Mouse (Mus musculus) mammary gland, adult 2 months (tissue): ENCODE results near the gene Dcpp2. TPM values are rescaled to one million over a fixed set of nuclear protein-coding genes. Genes with fewer than 3 reads are reported as not detected.

ENCODE experiments used
- polyA plus RNA-seq: library from polyadenylated mRNA; depleted of rRNA; stranded (reverse); fragments of >200 nt; gene quantifications from 2 replicates; pipeline ENCODE4 v1.2.3, GENCODE M21; 2012; ENCODE audit warnings: low replicate concordance; rRNA removed

The Dcpp2 gene
- not detected in 2 replicates for polyA plus RNA-seq

GRCm38 (mm10) chr17:23880576-23880975 lies at the start of gene Dcpp2, which contains the start of gene Dcpp1:
TSS of gene Dcpp2 (plus strand) at chr17:23880880.
TSS of gene Dcpp1 (plus strand) at chr17:23880876.

GRCm38 (mm10) chr17:23836006-23836575 lies 44.6 kb upstream of the Dcpp2 start, which contains the start of gene Prss33:
TSS of gene Prss33 (minus strand) at chr17:23836056.

GRCm38 (mm10) chr17:23843812-23844273 lies 36.8 kb upstream of the Dcpp2 start, which contains the start of the genes Prss32 and Prss41:
TSS of gene Prss32 (plus strand) at chr17:23843855.
TSS of gene Prss41 (minus strand) at chr17:23844172.

GRCm38 (mm10) chr17:23867756-23868155 lies 12.9 kb upstream of the Dcpp2 start, which contains the start of gene Prss21:
TSS of gene Prss21 (plus strand) at chr17:23868056.

GRCm38 (mm10) chr17:23917158-23917557 lies 36.5 kb downstream of the Dcpp2 start, which contains the start of gene Dcpp3:
TSS of gene Dcpp3 (plus strand) at chr17:23917458.

GRCm38 (mm10) chr17:23941372-23941771 lies 60.7 kb downstream of the Dcpp2 start, which contains the start of gene Sbp:
TSS of gene Sbp (plus strand) at chr17:23941672.

Other genes with a start within 250 kb of the Dcpp2 start
- gene Mmp25, start 235.6 kb upstream of the Dcpp2 start, polyA plus RNA-seq, result 2.6 and 4.7 TPM in 2 replicates
- gene Bicdl2, start 220.4 kb upstream of the Dcpp2 start, polyA plus RNA-seq, result 2.1 and 3.5 TPM in 2 replicates
- 430 and 524 TPM in 2 replicates for gene Hcfc1r1, start 207.3 kb upstream of the Dcpp2 start, polyA plus RNA-seq
- gene Thoc6, start 207.0 kb upstream of the Dcpp2 start, polyA plus RNA-seq, result 26.0 and 28.9 TPM in 2 replicates
- gene Tnfrsf12a, start 203.4 kb upstream of the Dcpp2 start, polyA plus RNA-seq, result 15.4 and 34.1 TPM in 2 replicates
- 7.3 and 9.1 TPM in 2 replicates for gene Cldn6, start 201.6 kb upstream of the Dcpp2 start, polyA plus RNA-seq
- gene Cldn9, start 196.9 kb upstream of the Dcpp2 start, polyA plus RNA-seq, result not detected in 2 replicates
- 0.06 TPM in 1 of 2 replicates, not detected in the other for gene 1520401A03Rik, start 158.1 kb upstream of the Dcpp2 start, polyA plus RNA-seq
- gene Pkmyt1, start 154.5 kb upstream of the Dcpp2 start, polyA plus RNA-seq, result 30.3 and 57.9 TPM in 2 replicates
- 35.8 and 47.3 TPM in 2 replicates for gene Paqr4, start 140.0 kb upstream of the Dcpp2 start, polyA plus RNA-seq
- gene Kremen2, start 135.0 kb upstream of the Dcpp2 start, polyA plus RNA-seq, result 0.52 and 0.60 TPM in 2 replicates
- 43.8 and 46.9 TPM in 2 replicates for gene Flywch1, start 109.3 kb upstream of the Dcpp2 start, polyA plus RNA-seq
- gene Flywch2, start 94.8 kb upstream of the Dcpp2 start, polyA plus RNA-seq, result 5.4 and 13.3 TPM in 2 replicates
- 756 and 808 TPM in 2 replicates for gene Srrm2, start 90.3 kb upstream of the Dcpp2 start, polyA plus RNA-seq
- 412 and 628 TPM in 2 replicates for gene Elob, start 51.7 kb upstream of the Dcpp2 start, polyA plus RNA-seq
- gene Prss33, start 44.8 kb upstream of the Dcpp2 start, polyA plus RNA-seq, result 0.17 TPM in 1 of 2 replicates, not detected in the other
- not detected in 2 replicates for gene Prss32, start 37.0 kb upstream of the Dcpp2 start, polyA plus RNA-seq
- gene Prss41, start 36.7 kb upstream of the Dcpp2 start, polyA plus RNA-seq, result 0.13 and 0.27 TPM in 2 replicates
- gene Prss21, start 12.8 kb upstream of the Dcpp2 start, polyA plus RNA-seq, result not detected in 2 replicates
- gene Dcpp1, start within 50 bp of the Dcpp2 start, polyA plus RNA-seq, result not detected in 2 replicates
- gene Dcpp3, start 36.6 kb downstream of the Dcpp2 start, polyA plus RNA-seq, result 0.55 TPM in 1 of 2 replicates, not detected in the other
- 0.22 and 0.40 TPM in 2 replicates for gene Sbp, start 60.8 kb downstream of the Dcpp2 start, polyA plus RNA-seq
- not detected in 2 replicates for gene Sbpl, start 74.4 kb downstream of the Dcpp2 start, polyA plus RNA-seq
- gene Prss30, start 99.7 kb downstream of the Dcpp2 start, polyA plus RNA-seq, result 1.3 and 1.6 TPM in 2 replicates
- gene Prss22, start 117.2 kb downstream of the Dcpp2 start, polyA plus RNA-seq, result 1.2 and 1.6 TPM in 2 replicates
- gene Prss27, start 157.3 kb downstream of the Dcpp2 start, polyA plus RNA-seq, result 2.4 and 2.7 TPM in 2 replicates
- 22.3 and 27.2 TPM in 2 replicates for gene Kctd5, start 192.6 kb downstream of the Dcpp2 start, polyA plus RNA-seq